Comparison of ENCODE assay signal across 8 mouse cellular contexts in the genomic region with DNA sequence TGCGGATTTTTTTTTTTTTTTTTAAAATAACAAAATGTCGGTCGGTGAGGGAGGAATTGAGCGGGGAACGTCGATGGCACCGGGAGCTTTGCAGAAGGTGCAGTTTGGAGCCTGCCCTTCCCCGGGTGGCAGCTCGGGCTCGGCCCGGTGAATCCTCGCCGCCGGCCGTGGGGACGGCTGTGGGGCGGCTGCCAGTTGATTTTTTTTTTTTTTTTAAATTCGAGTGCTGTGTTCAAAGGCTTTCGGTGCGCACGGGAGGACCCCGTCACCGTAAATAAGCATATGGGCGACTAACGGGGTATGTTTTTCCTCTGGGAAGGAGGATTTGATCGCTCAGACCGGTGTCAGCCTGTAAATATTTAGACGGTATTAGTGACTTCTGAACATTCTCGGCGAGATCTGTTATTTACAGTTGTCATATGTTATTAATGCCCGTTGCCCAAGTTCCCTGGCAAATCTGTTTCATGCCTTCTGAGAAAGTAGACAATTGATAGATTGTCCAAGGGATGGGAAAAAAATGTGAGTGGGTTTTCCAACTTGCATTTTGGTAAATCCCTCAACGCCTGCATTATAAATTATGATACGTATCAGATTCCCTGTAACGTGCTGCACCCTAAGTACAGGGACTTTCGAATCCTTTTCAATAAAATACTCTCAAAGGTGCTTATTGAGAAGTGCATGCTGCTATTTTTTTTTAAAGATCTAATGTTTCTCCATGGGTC. TPM values are rescaled to one million over a fixed set of nuclear protein-coding genes. Genes with fewer than 3 reads are reported as not detected.
DNase-seq lines count a peak whose midpoint lies in the region; ATAC-seq and TF ChIP-seq lines count a peak whose summit lies in the region.

No protein-coding gene starts in this region.

- H3K4me2 ChIP-seq in hindbrain, embryonic 12.5 days (replicated peaks) = peak overlapping the region; percentile 75
- H3K4me2 ChIP-seq in midbrain, postnatal 0 days (ENCODE audit: low read depth, low read length, poor library complexity, severe bottlenecking) = peak overlapping the region; percentile 82

- 2% methylated on average over 35 of the region's 35 CpGs for WGBS in hindbrain, embryonic 12.5 days
- under 1% methylated on average over 35 of the region's 35 CpGs for WGBS in midbrain, postnatal 0 days

- H3K36me3 ChIP-seq in hindbrain, embryonic 12.5 days = no peaks in the 10 kb centered on the region
- H3K36me3 ChIP-seq in midbrain, postnatal 0 days (ENCODE audit: insufficient read depth, low read length) = no peaks in the 10 kb centered on the region; the same call in 1 of the 2 replicates

- H3K9ac ChIP-seq in hindbrain, embryonic 12.5 days = peak overlapping the region; percentile 99
- peak overlapping the region; percentile 87 for H3K9ac ChIP-seq in midbrain, postnatal 0 days (replicated peaks; ENCODE audit: low read length, poor library complexity, severe bottlenecking)

- H3K27me3 ChIP-seq in hindbrain, embryonic 12.5 days = no peaks in the 10 kb centered on the region
- H3K27me3 ChIP-seq in midbrain, postnatal 0 days (ENCODE audit: insufficient read depth, low read length) = no peaks in the 10 kb centered on the region

- TF ChIP-seq CTCF in midbrain, postnatal 0 days (IDR thresholded peaks at IDR 0.05) = no peak

- peak; percentile 41 for ATAC-seq in erythroid progenitor cell, adult 5-6 weeks (replicated peaks; ENCODE audit: low FRiP score, poor library complexity, severe bottlenecking)
- no peak for ATAC-seq in hindbrain, embryonic 12.5 days (ENCODE audit: low FRiP score)
- no peak for ATAC-seq in midbrain, postnatal 0 days (ENCODE audit: low FRiP score)

- H3K9me3 ChIP-seq in hindbrain, embryonic 12.5 days (replicated peaks) = no peaks in the 10 kb centered on the region
- no peaks in the 10 kb centered on the region for H3K9me3 ChIP-seq in midbrain, postnatal 0 days (ENCODE audit: low read length)

- H3K4me3 ChIP-seq in hindbrain, embryonic 12.5 days = peak overlapping the region; percentile 81
- peak overlapping the region; percentile 64 for H3K4me3 ChIP-seq in midbrain, postnatal 0 days (ENCODE audit: low read depth, low read length)

- intact Hi-C loops in left cerebral cortex, postnatal 25 days (cut with DNase I) = loop anchor here (1.0 to 10.0 kb wide), 5 partner anchors 57 to 821 kb away; a partner anchor contains a TSS

- DNase-seq in left cerebral cortex, postnatal 25 days (ENCODE audit: low spot score in 2 of 2) = peak; percentile 17 to 31
- no peak for DNase-seq in left cerebral cortex, adult 8-10 months (ENCODE audit: low spot score in 2 of 2)
- DNase-seq in adrenal gland, postnatal 4 days (ENCODE audit: low spot score in 2 of 2) = peak; percentile 4 to 10
- peak; percentile 58 for DNase-seq in liver
- DNase-seq in midbrain, postnatal 0 days (ENCODE audit: low spot score) = peak; percentile 27
- peak; percentile 50 for DNase-seq in thymus, postnatal 14 days

- H3K27ac ChIP-seq in hindbrain, embryonic 12.5 days = peak overlapping the region; percentile 99
- peak overlapping the region; percentile 83 for H3K27ac ChIP-seq in midbrain, postnatal 0 days (ENCODE audit: low read depth, low read length)

- H3K4me1 ChIP-seq in hindbrain, embryonic 12.5 days = peaks cover 21% of the 10 kb centered on the region
- H3K4me1 ChIP-seq in midbrain, postnatal 0 days (ENCODE audit: insufficient read depth, low read length) = no peaks in the 10 kb centered on the region; the same call in 1 of the 2 replicates

RNA-seq across cellular contexts. Expression of a gene that starts 2.0 kb away (rescaled TPM):
- total RNA-seq in left cerebral cortex, postnatal 25 days (2021) = 100 to 1,000 TPM; 106 to 121 TPM
- 10 to 100 TPM; 85.6 to 91.8 (median 87.0) TPM for total RNA-seq in left cerebral cortex, adult 8-10 months (2022)
- total RNA-seq in adrenal gland, postnatal 4 days (2021) = 10 to 100 TPM; 82.4 to 87.2 TPM
- total RNA-seq in erythroid progenitor cell, adult 5-6 weeks (2015; ENCODE audit: low replicate concordance) = 89.0 and 153 TPM in 2 replicates
- total RNA-seq in erythroid progenitor cell, adult 5-6 weeks (2017; ENCODE audit: low replicate concordance) = 110 and 122 TPM in 2 replicates
- 269 and 271 TPM in 2 replicates for polyA plus RNA-seq in hindbrain, embryonic 12.5 days (2016; fragmentation: Nextera tagmentation; extraction: Ambion mirVana)
- 196 and 228 TPM in 2 replicates for total RNA-seq in midbrain, postnatal 0 days (2014; rRNA removed)
- 179 and 200 TPM in 2 replicates for polyA plus RNA-seq in midbrain, postnatal 0 days (2015; fragmentation: Nextera tagmentation; extraction: Ambion mirVana)

Comparison
In these comparisons a context has a peak if more than half of its experiments do, and no peak if none do; other contexts are left out.
1. DNase-seq: peak in left cerebral cortex, postnatal 25 days (2 of 2), adrenal gland, postnatal 4 days (2 of 2), liver (single experiment), midbrain, postnatal 0 days (single experiment) and thymus, postnatal 14 days (single experiment); none in left cerebral cortex, adult 8-10 months (0 of 2).